Mouse (Mus musculus) kidney, adult 2 months (tissue): ENCODE measurements at regions not wholly inside any gene's neighbourhood (a gene's known extent, or its start where the extent isn't known, plus 50 kb on each side); places are given as distances from the start of the nearest gene placed in this dataset.

ENCODE experiments used
- DNase-seq: peaks from one replicate; pipeline ENCODE4 v3.0.0; 2021
- H3K27ac ChIP-seq: fragments of 200-500 bp; 2 replicates; pipeline ENCODE4 v1.5.1; 2012; ENCODE audit warnings: low read depth, low read length, control low read depth, inconsistent platforms; ENCODE audit not compliant: insufficient read depth
- H3K27me3 ChIP-seq: fragments of 200-500 bp; replicated peaks from 2 replicates; pipeline ENCODE4 v1.6.1; 2012; ENCODE audit warnings: mild to moderate bottlenecking, moderate library complexity, low read length, inconsistent platforms; ENCODE audit not compliant: control insufficient read depth, insufficient read depth
- H3K36me3 ChIP-seq: fragments of 200-500 bp; 2 replicates; pipeline ENCODE4 v1.6.1; 2012; ENCODE audit warnings: mild to moderate bottlenecking, moderate library complexity, low read length, inconsistent platforms; ENCODE audit not compliant: control insufficient read depth, insufficient read depth
- H3K4me1 ChIP-seq: fragments of 200-500 bp; 2 replicates; pipeline ENCODE4 v1.6.1; 2011; ENCODE audit warnings: low read length; ENCODE audit not compliant: control insufficient read depth, insufficient read depth
- H3K4me3 ChIP-seq: fragments of 200-500 bp; 2 replicates; pipeline ENCODE4 v1.5.1; 2011; ENCODE audit warnings: mild to moderate bottlenecking, low read depth, low read length, control low read depth; ENCODE audit not compliant: insufficient read depth
- CTCF ChIP-seq: fragments of 200-500 bp; conservative IDR thresholded peaks from 2 replicates; pipeline ENCODE4 v1.5.1; 2011; ENCODE audit warnings: low read depth, mild to moderate bottlenecking, control low read depth, low read length, moderate library complexity, mixed read lengths; ENCODE audit not compliant: insufficient read depth, insufficient read length
- POLR2A ChIP-seq: fragments of 200-500 bp; IDR thresholded peaks from one replicate; pipeline ENCODE4 v1.6.1; 2011; ENCODE audit warnings: low read depth, low read length, control low read depth
- WGBS: fragments of 180-500 bp; shearing (Covaris S2); methylation state at CpG from one replicate; pipeline ENCODE4 v1.1.7; 2018; 5-methylcytosine and 5-hydroxymethylcytosine counted together

DNA sequence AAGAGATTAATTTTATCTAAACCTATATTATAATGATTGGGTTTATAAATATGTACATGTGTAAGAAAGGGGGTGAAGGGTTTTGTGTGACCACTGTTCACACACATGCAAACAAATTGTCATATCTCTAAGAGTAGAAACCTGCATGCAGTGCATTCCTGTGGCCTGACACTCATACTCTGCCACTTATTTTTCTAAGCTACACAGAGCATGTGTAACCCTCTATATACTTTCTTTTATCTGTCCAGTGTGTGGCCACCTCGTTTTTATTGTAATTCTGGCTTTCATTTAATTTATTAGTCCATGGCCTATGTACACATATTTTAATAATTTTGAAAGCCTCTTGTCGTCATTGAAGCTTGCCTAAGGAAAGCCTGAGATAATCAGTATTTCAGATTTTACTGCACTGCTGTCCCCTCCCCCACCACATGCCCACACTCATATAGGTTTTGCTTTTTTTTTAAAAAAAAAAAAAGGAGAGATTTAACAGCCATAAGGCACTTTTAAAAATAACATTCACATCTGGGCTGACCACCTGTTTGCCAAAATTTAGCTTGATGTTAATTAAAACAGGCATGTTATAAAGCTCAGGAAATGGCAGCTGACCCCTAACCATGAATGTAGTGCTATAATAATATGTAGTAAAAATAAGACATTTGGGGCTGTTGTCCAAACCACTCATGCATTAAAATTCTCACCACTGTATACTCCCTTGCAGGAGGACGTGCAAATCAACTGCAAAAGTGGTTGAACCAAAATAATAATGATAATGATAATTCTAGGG lies 410.7 kb upstream of the Clint1 start:
- 41% methylated on average over 3 of the region's 3 CpGs for WGBS
- no peaks in the 10 kb centered on the region for H3K4me1 ChIP-seq
- no peak for DNase-seq
- H3K27me3 ChIP-seq, result no peaks in the 10 kb centered on the region
- no peak for TF ChIP-seq POLR2A
- no peak for TF ChIP-seq CTCF
- no peak overlapping the region for H3K4me3 ChIP-seq
- no peak overlapping the region for H3K27ac ChIP-seq
- no peaks in the 10 kb centered on the region for H3K36me3 ChIP-seq

DNA sequence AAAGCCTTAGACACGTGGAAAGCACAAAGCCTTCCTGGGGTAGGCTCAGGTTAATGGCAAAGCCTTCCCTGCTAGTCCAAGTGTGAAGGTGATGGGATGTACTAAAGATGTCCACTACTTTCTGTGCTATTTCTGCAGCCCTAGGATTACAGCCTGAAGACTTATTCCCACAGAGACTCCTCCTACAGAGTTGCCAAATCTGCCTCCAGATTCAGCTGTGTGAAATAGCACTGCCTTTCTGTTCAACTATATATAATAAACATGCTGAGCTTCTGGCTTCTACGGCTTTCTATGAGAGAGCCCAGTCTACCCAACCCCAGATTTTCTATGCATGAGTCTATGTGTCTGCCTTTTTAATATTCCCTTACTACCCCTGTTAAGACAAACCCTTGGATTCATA lies 405.3 kb upstream of the Clint1 start:
- TF ChIP-seq POLR2A (no peak), CTCF (no peak)
- no peaks in the 10 kb centered on the region for H3K27me3 ChIP-seq
- no peaks in the 10 kb centered on the region for H3K36me3 ChIP-seq
- H3K27ac ChIP-seq, result no peak overlapping the region
- H3K4me1 ChIP-seq, result no peaks in the 10 kb centered on the region
- 70% methylated on average over 2 of the region's 2 CpGs for WGBS
- DNase-seq, result no peak
- no peak overlapping the region for H3K4me3 ChIP-seq

DNA sequence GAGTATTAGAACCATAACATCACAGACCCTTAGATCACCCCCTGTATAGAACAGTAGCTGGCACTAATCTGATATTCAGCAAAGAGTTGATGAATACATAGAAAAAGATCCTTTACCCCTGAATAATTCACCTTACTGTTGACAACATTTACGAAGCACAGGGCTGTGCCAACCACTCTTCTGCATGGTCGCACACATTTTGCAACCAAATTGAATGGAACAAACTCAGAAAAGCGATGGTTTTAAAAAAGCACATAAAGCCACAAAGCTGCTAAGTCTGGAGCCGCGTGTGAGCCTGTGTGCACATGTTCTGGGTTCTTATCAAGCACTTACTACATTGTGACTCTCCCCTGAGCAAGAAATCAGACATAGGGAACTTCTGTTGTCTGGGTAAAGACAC lies 397.6 kb upstream of the Clint1 start:
- Histone ChIP-seq H3K4me3 (no peak overlapping the region), H3K36me3 (no peaks in the 10 kb centered on the region), H3K27me3 (no peaks in the 10 kb centered on the region), H3K4me1 (no peaks in the 10 kb centered on the region), H3K27ac (no peak overlapping the region)
- no peak for DNase-seq
- TF ChIP-seq CTCF (no peak), POLR2A (no peak)
- WGBS, result 55% methylated on average over 5 of the region's 5 CpGs

DNA sequence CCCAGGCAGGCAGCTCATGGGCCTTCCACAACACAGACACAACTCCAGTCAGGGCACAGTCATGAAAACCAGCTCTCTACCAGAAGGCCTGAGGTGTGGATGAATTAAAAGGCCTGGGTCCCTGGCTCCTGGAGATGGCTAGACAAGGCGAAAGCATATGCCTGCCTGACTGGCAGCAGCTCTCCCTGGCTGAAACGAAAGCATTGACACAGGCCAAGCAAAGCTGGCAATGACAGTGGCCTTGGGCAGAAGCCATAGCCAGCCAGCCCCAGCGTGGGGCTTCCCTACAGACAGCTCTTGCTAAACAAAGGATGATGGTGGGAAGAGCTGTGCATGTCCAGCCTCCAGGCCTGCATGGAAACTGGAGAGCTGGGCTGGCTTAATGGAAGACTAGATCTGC lies 396.9 kb upstream of the Clint1 start:
- Histone ChIP-seq H3K27me3 (no peaks in the 10 kb centered on the region), H3K4me1 (no peaks in the 10 kb centered on the region), H3K36me3 (no peaks in the 10 kb centered on the region), H3K27ac (no peak overlapping the region), H3K4me3 (no peak overlapping the region)
- TF ChIP-seq POLR2A (no peak), CTCF (no peak)
- DNase-seq, result no peak
- 93% methylated on average over 3 of the region's 3 CpGs for WGBS

DNA sequence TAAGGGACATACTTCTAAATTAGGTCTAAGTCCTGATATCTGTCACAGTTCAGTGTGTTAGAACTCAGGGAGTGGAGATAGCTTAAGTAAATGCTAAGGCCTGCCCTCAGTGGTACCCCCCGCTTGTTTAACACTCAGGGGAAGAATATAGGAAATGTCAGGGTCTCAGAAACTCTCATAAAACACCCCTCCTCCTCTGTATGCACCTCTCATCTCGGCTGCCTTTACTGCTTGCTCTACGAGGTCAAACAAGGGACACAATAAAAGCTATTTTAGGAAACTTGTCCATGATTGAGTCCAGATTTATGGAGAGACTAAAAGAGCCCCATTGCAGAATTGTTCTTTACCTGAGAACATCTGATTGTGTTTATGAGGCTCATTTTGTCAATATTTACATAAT lies 395.1 kb upstream of the Clint1 start:
- Histone ChIP-seq H3K4me3 (no peak overlapping the region), H3K27me3 (no peaks in the 10 kb centered on the region), H3K4me1 (no peaks in the 10 kb centered on the region), H3K36me3 (no peaks in the 10 kb centered on the region), H3K27ac (no peak overlapping the region)
- WGBS, result 54% methylated on average over 3 of the region's 3 CpGs
- DNase-seq, result no peak
- TF ChIP-seq POLR2A (no peak), CTCF (no peak)

DNA sequence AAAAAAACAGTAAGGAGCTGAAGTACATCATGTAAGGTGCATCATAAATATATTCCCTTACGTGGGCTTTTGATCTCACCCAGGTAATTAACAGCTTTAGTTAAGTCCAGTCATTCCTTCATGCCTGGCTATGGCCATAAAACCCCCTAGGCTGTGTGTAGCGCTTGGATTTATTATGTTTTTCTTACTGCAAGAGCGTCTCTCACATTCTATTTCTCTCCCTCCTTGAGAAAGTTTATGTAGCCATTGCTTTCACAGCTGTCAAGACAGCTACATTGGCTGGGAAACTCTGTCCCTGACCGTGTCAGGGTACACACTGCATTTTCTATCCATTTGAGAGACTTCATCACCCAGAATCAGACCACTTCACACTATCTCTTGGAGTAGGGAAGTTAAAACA lies 394.3 kb upstream of the Clint1 start:
- WGBS, result 27% methylated on average over 4 of the region's 4 CpGs
- no peak overlapping the region for H3K4me3 ChIP-seq
- DNase-seq, result no peak

DNA sequence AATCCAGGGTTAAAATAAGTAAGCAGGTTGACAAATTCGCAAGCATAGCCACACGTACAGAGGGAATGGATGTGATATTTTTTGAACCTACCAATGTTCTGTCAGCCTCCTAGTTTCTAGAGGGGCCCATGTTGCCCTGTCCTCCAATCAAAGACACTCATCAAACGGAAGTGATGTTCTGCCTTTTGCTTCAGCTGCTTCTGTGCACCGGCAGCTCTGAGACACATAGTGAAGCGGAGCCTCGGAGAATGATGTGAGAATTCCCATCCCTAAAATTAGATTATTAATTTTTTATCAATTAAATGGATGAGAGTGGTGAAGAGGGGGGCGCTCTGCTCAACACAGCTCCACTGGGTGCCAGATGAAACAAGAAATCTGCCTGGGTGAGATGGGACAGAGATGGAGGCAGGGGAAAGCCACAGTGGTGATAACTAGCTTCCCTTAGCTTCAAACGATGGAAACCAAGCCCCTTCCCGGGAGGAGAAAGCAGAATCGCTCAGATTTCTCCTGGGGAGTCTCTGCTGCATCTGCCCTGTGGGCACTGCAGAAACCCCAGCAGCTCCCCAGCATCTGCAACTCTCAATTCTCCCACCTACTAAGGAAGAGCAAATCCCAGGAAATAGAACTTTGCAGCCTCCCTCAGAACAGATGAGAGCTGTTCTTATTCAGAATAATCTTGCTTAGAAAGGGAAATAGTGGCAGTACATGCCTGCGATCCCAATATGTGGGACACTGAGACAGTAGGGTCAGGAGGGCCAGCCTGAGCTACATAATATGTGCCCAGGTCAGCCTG lies 391.7 kb upstream of the Clint1 start:
- H3K27ac ChIP-seq, result no peak overlapping the region
- no peak for DNase-seq
- no peaks in the 10 kb centered on the region for H3K4me1 ChIP-seq
- no peak for TF ChIP-seq CTCF
- no peak for TF ChIP-seq POLR2A
- no peaks in the 10 kb centered on the region for H3K27me3 ChIP-seq
- no peak overlapping the region for H3K4me3 ChIP-seq
- H3K36me3 ChIP-seq, result no peaks in the 10 kb centered on the region
- 86% methylated on average over 11 of the region's 11 CpGs for WGBS

More for the DNA sequence above, 394.3 kb upstream of the Clint1 start:
- no peaks in the 10 kb centered on the region for H3K4me1 ChIP-seq
- no peak overlapping the region for H3K27ac ChIP-seq
- H3K36me3 ChIP-seq, result no peaks in the 10 kb centered on the region
- no peaks in the 10 kb centered on the region for H3K27me3 ChIP-seq
- TF ChIP-seq POLR2A, result no peak
- TF ChIP-seq CTCF, result no peak
